Mouse (Mus musculus): ENCODE data around the gene Ugt1a9.

DNA sequence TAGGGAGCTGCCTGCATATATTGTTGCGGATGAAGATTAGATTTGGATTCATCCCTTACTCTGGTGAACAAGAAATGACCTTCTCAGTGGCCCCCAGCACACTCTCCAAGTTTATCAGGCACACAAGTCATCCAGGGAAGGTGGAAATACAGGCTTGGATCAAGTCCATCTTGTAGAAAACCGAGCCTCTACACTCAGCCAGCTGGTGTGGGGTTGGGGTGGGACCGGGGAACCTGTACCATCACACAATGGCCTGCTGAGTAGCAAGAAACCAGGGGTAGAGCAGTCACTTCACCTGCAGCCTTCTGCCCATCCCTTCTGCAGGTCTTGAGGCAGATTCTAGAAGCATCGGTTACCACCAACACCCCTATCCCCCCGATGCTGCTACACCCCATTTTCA is 164.0 kb downstream of the Ugt1a9 start:
- TF ChIP-seq POLR2A (IDR thresholded peaks at IDR 0.05; ENCODE audit: borderline replicate concordance, low read depth, low read length) (no peak), CTCF (IDR thresholded peaks at IDR 0.05; ENCODE audit: low read depth, low read length) (no peak)
